Mouse (Mus musculus) heart, postnatal 14 days (tissue): ENCODE results near the gene Zfyve28. TPM values are rescaled to one million over a fixed set of nuclear protein-coding genes. Genes with fewer than 3 reads are reported as not detected.

Experiments used
- DNase-seq, 2 experiments: peaks; one replicate each; pipeline ENCODE4 v3.0.0; 2021 to 2022
- intact Hi-C: fragments of 180-260 bp; cut with DNase I; formaldehyde crosslinking; loops from one replicate; pipeline ENCODE4 v1.15.1; 2025
- long read RNA-seq, 2 experiments: library from polyadenylated mRNA; stranded (forward); transcript quantifications; one replicate each; pipeline ENCODE4 v2.0.0; 2021
- total RNA-seq, 2 experiments: library from RNA; stranded (reverse); gene quantifications; 2 replicates each; pipeline ENCODE4 v1.2.3; 2021

Zfyve28 gene
- 1 to 10 TPM in 1 of 2 experiments, under 1 TPM in 1; 0.41 to 1.0 TPM for total RNA-seq
- long read RNA-seq, experiment 1: 0 reads
- long read RNA-seq, experiment 2, partial matches to known transcripts: 0 of 3 reads
- long read RNA-seq, experiment 2, other reads (novel, unspliced or antisense): 3 of 3 reads

DNA sequence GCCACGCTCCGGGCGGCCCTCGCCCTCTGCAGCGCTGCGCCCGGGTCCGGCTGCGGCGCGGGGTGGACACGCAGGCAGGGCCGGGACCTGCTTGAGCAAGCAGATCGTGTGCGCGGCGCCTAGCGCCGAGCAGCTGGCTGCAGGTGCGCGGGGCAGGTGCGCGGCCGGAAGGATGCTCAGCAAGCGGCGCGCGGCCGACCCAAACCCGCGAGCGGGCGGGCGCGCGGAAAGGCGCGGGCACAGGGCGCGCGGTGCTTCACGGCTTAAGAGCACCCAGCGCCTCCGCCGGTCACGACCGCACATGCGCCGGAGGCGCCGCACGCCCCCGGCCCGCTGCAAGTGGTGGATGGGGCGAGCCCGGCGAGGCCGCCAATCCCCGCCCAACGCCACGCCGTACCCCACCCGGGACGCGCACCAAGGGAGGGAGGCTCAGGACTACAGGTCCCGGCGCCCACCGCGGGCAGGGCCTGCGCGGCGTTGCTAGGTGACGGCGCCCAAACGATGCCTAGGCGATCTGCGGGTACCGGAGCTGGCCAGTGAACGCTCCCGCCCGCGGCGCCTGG, at the start of gene Zfyve28, which contains the start of gene Cfap99:
TSS of gene Zfyve28 (minus strand) at position 296 of the 563 bp plus-strand sequence.
TSS of gene Cfap99 (plus strand) at position 447 of the 563 bp plus-strand sequence.
- intact Hi-C loops: no loop called here
- DNase-seq: peak; percentile 77 to 78

DNA sequence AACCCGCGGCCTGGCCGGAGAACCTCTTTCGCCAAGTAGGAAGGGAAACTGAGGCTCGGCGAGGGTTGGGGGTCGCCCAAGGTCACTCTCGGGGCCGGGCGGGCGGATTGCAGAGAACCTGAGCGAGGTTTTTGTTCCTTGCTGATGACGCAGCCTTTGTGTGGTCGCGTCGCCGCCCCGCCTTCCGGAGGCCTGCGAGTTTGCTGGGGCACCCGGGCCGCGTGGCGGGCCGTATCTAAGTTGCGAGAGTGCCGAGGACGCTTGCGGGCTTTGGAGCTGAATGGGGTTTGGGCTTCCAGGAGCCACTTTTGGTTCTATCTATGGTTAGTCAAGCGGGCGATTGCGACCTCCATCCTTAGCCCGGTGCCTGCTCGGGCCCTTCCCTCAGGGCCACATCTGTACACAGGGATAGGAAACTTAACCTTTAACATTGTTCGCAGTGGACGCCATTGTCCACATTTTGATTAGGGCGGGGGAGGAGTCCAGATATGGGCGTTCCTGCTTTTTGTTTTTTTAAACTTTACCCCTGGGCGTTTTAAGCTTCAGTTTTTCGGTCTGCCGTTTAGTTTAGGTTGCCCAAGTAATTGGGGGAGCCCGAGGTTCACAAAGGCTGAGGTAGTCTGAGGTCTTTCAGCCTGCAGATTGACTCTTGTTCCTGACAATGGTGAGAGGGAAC, 48.7 kb upstream of the Zfyve28 start:
- intact Hi-C loops: loop anchor here (10.0 kb wide), 1 partner anchor 122 kb away; no protein-coding TSS in a partner anchor
- DNase-seq: peak; percentile 50 to 58

DNA sequence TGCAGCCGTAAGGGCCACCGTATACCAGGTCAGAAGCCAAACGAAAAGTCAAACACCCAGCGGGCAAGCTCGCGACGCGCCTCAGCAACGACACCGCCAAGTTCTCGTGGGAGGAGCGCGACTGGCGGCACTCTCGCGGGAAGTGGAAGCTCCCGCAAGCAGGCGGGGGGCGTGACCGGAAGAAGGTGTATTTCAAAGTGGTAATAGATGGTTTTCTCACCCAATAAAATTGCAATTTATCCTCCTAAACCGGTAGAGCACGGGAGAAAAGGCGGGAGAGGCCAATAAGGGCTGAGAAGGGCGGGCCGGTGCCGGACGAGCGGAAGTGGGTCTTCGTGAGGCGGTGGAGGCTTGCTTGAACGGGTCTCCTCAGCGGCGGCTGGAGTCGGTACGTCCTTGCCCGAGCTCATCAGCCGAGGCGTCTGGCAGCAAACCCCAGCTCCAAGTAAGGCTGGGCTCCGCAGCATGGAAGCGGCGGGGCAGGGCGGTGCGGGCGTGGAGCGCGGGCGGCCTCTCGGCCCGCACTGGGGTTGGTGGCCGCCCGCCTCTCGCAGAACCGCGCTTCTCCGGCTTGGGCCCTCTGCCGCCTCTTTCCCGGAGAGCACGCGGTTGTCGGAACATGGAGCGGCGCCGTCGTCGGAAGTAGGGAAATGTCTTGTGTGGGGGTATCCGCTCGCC, 48.0 kb upstream of the Zfyve28 start, which contains the start of gene Rnf4:
TSS of gene Rnf4 (plus strand) at position 193 of the 678 bp plus-strand sequence.
- DNase-seq: peak; percentile 98 to 99
- intact Hi-C loops: loop anchor here (10.0 kb wide), 1 partner anchor 121 kb away; no protein-coding TSS in a partner anchor

DNA sequence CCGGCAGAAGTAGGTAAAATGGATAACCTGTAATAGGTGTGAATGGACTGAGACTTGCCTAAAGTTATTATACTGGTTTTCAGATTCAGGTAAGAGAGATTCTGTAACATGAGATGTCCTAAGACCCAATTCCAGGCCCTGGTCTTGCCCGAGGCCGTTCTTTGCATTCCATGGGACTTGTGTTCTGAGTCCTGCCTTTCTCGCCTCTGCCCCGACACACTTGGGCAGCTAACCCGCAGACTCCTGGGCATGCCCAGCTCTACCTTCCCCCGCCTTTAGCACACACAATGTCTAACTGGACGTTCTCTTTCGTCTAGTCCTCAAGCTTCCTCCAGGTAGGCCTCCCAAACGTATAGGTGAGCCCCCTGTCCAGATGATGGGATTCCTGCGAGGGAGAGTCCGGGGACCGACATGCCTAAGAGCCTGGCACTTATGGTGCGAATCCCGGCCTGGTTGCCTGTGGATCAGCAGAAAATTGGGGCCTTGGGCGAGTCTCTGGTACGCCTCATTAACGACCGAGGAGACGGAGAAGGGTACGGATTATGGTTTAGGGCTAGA, 47.4 kb upstream of the Zfyve28 start:
- DNase-seq: no peak
- intact Hi-C loops: loop anchor here (10.0 kb wide), 1 partner anchor 121 kb away; no protein-coding TSS in a partner anchor

DNA sequence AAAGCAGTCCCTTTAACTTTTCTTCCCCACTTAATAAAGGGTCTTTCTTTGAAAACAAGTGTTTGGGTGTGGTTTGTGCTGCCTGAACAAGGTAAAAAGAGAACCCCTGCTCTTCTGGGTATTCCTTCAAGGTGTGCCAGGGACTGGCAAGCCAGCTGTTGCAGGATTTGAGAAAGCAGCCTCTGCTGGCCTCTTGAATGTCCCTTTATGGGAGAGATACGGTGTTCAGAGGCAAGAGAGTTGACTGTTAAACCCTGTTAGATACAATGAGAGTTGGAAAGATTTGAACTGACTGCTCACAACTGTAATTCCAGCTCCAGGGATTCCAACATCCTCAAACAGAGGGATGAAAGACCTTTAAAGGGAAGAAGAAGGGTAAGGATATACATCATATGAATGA, 45.8 kb upstream of the Zfyve28 start:
- DNase-seq: no peak
- intact Hi-C loops: loop anchor here (10.0 kb wide), 1 partner anchor 119 kb away; no protein-coding TSS in a partner anchor

DNA sequence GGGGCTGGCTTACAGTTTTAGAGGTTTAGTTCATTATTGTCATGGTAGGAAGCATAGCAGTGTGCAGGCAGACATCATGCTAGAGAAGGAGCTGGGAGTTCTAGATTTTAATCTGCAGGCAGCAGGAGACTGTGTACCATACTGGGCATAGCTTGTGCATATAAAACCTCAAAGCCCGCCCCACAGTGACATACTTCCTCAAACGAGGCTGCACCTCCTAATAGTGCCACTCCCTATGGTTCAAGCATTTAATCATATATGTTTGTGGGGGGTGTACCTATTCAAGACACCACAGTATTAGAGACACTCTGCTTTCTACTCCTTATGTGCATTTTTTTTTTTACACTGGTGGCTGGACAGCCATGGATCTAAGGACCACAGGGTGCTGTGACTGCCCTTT, 41.9 kb upstream of the Zfyve28 start:
- intact Hi-C loops: loop anchor here (10.0 kb wide), 1 partner anchor 115 kb away; no protein-coding TSS in a partner anchor
- no peak for DNase-seq

DNA sequence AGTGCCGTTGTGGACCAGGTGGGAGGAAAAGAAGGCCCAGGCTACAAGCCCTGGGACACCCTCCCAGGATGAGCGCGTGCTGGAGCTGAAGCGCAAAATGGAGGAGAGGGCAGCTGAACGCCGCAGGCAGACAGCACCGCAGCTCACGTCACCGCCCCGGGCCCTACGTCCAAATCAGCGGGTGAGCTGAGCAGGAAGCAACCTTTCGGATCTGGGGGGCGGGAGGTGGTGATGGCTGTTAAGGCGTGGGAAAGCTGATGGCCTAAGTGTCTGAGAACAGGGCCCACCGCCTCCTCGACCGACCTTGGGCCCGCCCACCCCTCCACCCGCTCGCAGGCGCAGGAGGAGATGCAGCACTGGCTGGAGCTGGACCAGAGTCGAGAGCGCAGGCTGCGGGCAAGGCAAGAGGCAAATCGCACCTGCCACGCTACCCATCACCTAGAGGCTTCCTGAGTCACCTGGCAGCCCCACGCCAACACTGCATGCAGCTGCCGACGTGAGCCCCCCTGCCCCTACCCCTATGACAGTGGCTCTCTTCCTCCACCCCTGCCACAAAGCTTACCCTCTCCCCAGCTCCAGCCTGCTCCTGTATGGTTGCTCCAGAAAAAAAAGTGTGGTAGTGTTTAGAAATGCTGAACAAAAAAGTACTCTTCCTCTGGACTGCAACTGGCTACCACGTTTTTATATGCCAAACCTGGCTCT, 38.8 kb upstream of the Zfyve28 start:
- intact Hi-C loops: no loop called here
- DNase-seq: peak; percentile 19 to 25

DNA sequence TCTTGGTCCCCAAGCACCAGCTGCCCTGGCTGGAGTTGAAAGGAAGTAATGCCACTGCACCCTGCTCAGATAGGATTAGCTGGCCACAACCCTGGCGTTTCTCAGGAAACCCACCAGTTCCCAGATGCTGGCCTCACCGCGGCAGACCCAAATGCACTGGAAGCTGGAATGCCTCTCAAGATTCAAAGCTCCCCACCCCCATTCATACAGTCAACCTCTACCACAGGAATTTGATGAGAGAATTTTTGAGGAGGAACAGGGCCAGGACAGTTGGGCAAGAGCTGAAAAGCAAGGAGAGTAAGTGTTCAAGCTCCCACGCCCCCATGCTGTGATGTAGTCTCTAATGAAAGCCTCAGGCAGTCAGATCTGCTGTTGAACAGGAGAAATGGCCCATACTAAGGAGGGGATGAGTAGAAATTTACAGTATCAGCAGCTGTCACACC, 38.0 kb upstream of the Zfyve28 start:
- DNase-seq: peak in 1 of 2 experiments; percentile 10
- intact Hi-C loops: no loop called here

DNA sequence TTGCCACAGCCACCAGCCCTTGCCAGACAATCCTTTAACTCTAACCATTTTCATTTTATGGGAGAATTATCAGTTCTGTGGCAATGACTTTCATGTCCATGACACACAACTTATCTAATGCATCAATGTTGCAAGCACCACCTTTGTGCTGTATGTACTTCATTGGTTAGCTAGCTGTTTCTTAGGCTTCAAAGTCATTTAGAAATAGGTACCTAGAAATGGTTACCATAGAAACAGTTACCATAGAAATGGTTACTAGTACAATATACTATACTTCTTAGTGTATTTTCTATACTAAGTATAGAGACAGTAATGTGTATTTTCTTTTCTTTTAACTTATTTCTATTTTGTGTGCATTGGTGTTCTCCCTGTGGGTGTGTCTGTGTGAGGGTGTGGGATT, 37.0 kb upstream of the Zfyve28 start:
- no peak for DNase-seq
- intact Hi-C loops: no loop called here

DNA sequence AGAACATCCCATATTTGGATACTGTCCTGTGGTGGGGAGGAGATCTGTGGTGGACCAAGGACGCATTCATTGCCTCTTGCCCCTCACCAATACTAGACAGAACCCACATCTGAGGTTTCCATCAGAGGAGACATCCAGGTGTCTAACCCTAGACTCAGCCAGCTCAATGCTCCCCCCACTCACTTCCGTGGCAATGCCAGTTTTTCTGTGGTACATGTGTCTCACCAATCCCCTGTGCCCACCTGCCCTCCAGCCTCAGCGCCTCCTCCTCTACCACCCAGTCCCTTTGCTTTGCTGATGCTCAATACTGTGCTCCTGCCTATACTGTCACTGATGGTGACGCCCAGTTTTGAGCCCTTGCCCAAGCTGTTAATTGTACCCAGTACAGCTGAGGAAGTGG, 33.0 kb upstream of the Zfyve28 start:
- intact Hi-C loops: no loop called here
- no peak for DNase-seq

DNA sequence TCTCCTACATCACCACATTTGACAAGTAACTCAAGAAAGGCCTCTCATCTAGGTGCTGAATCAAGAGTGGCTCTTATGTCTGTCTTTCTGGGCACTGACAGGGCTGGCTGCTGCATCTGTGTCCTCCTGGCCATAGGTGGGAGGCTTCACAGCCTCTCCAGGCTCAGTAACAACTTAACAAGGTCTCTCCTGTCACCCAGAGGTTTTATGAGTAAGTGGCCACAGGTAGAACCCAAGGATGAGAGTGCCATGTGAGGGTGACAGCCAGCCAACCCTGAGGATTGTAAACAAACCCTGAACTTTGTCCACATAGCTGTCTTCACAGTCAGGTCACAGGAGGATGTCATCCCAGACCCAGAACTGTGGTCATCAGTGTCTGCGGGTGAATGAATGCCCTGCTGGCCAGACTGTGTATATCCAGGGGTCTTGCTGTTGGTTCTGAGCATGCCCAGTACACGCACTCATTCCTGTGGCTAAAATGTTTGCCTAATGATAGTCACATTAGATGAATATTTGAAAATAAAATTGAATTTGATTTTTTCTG, 31.3 kb upstream of the Zfyve28 start:
- intact Hi-C loops: no loop called here
- no peak for DNase-seq

DNA sequence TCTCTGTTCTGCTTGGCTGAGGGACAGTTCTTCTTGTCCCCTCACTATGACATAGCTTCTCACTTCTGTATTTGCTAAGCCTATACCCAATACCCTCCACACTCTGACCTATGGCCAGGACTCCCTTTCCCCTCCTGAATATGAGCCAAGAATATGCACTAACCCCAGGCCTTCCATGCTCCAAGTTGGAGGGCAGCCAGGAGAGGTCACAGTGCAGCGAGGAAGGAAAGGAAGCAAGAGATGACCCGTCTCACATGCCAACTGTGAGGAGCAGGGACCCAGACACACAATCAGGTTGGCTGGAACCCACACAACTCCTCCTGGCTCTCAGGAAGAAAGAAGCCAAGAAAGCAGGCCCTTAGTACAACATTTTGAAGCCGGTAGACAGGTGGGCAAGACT, 20.8 kb upstream of the Zfyve28 start:
- intact Hi-C loops: no loop called here
- no peak for DNase-seq

DNA sequence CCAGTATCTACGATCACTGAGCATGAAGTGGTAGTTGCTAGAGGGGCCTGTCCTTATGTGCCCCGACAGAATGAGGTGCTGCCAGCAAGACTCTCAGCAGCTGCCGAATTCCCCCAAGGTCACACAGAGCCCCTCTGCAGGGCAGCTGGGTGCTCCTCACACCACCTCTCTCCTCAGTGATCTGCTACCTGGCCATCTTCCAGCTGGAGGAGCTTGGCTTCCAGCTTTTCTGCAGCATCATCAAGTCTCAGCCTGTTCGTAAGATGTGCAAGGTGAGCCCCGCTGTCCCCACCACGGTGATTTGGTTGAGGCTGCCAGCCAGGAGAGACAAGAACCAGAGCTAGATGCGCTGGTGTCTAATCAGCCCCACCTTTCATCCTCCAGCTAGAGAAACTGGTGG, 14.1 kb upstream of the Zfyve28 start:
- DNase-seq: no peak
- intact Hi-C loops: no loop called here

DNA sequence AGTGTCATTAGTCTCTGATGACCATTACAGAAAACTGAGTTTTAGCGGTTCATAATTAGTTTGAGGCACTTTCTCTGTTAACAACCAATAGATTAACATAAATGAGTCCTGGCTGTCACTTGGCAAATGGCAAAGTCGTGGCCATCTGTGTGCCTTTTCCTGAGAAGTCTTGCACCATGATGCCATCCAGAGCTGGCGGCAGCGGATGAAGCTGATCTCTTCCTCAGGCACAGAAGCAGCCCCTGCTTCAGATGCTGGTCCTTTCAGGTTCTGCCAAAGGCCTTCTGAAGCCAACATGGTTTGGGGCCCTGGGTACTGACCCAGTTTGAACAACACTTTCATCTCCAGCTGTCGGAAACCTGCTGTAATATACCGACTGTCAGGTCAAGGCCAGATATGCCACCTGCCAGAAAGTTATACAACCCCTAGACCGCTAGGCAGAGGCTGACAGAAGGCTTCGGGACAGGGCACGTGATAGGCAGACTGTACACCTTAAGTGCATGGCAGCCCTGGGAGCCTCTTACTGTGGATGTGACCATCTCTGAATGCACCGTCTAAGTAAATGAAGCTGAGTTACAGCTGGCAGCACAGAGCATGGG, 10.8 kb upstream of the Zfyve28 start:
- intact Hi-C loops: no loop called here
- DNase-seq: no peak

DNA sequence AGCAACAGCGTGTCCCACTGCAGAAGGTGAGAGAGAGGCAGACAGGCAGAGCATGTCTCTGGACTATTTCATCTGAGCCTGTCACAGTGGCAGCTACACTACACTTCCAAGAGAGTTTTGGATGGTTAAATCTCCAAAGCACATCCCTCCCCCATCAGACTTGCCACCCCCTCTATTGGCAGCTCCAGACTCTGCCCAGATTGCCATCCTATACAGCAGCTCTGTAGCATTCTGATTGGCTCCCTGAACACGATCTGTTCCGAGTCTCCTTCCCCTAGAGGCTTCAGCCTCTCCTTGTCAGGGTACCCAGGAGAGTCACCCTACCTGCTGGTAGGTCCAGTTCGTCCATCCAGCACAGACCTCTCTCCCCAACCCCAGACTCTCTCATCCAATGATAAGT, 9.8 kb upstream of the Zfyve28 start:
- DNase-seq: no peak
- intact Hi-C loops: no loop called here

DNA sequence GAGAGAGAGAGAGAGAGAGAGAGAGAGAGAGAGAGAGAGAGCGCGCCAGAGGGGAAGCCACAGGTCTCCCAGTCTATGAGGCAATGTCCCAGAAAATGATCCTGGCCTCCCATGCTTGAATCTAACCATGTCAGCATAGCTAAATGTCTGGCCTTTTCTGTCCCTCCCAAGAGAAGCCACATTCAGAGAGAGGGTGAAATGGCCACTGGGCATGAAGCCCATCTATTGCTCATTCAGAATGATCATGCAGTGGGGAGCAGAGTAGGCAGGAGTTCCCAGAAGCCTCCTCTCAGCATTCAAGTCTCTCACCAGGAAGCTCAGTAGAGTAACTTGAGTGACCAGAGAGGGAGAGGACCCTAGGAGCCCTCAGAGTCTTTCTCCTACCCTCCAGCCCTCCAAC, 6.9 kb upstream of the Zfyve28 start:
- intact Hi-C loops: no loop called here

DNA sequence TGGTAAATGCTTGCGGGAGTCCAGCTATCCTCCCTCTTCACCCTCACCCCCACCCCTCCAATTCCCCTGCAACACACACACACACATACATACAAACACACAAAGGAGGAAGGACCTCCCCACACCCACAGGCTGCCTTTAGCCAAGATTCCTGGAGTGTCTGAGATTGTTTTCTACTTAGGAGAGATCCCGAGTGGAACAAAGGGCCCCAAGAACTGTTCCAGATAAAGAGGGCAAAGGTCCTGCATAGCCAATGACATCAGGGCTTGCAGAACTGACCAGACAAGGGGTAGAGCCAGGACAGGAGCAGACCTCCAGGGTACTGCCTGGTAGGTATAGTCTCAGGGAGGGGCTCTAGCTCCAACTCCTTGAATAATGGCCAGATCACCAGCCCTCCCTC, 6.4 kb upstream of the Zfyve28 start:
- intact Hi-C loops: no loop called here

More for the DNA sequence above, 6.9 kb upstream of the Zfyve28 start:
- DNase-seq: no peak

DNA sequence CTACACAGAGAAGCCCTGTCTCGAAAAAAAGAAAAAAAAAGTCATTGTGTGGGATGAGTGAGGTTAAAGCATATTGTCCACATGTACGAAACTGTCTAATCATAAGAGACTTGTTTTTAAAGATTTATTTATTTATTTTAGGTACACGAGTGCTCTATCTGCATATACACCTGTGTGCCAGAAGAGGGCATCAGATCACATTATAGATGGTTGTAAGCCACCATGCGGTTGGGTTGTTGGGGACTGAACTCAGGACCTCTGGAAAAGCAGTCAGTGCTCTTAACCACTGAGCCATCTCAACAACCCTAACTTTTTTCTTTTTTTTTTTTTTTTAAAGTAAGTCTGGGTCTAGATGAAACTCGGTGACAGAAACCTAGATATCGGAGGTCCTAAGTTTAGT, 5.1 kb upstream of the Zfyve28 start:
- no peak for DNase-seq
- intact Hi-C loops: no loop called here

More for the DNA sequence above, 6.4 kb upstream of the Zfyve28 start:
- DNase-seq: no peak

DNA sequence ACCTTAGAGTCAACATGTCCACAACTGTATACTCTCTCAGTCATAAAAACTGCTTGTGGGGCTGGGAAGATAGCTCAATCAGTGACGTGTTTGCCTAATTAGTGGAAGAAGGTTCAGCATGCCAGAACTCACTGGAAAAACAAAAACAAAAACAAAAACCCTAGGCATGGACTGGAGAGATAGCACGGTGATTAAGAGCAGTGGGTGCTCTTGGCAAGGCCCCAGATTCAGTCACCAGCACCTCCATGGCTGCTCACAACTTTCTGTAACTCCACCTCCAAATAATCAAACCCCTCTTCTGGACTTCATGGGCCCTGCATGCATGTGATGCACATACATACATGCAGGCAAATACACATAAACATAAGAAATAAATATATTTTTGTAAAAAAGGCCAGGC, 1.0 kb upstream of the Zfyve28 start:
- intact Hi-C loops: no loop called here

DNA sequence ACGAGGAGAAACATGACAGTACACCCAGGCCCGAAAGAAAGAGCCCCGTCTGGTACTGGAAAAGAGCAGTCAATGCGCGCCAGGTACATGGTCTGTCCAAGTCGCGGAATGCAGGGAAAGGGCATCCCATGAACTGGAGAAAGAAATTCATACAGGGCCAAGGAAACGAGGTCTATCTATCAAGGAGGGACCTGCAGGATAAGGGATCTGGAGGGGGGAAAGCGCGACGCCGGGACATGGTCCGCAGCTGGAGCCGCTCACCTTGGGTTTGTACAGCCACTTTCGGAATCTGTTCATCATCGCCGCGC, 457 bp downstream of the Zfyve28 start:
- intact Hi-C loops: no loop called here
- DNase-seq: no peak

More for the DNA sequence above, 1.0 kb upstream of the Zfyve28 start:
- no peak for DNase-seq
